Mouse (Mus musculus) heart, postnatal 0 days (tissue): ENCODE data around the gene Sema3c.

Source experiments
- CTCF ChIP-seq: IDR thresholded peaks from 2 replicates; pipeline ENCODE4 v1.5.1; 2016; ENCODE audit warnings: antibody characterized with exemption, control low read depth, low read depth
- EP300 ChIP-seq: IDR thresholded peaks from 2 replicates; pipeline ENCODE4 v1.6.1; 2016; ENCODE audit warnings: antibody characterized with exemption, low read depth

- TF ChIP-seq CTCF (no peak), EP300 (no peak)
Measured at GRCm38 (mm10) chr5:17689604-17690003, 115.5 kb downstream of the Sema3c start.
